Mouse (Mus musculus): ENCODE data around the gene Prkag3. TPM values are rescaled to one million over a fixed set of nuclear protein-coding genes. Genes with fewer than 3 reads are reported as not detected.

Gene Prkag3
- polyA plus RNA-seq, 1 experiment from 2014 or later, result 0.40 TPM

DNA sequence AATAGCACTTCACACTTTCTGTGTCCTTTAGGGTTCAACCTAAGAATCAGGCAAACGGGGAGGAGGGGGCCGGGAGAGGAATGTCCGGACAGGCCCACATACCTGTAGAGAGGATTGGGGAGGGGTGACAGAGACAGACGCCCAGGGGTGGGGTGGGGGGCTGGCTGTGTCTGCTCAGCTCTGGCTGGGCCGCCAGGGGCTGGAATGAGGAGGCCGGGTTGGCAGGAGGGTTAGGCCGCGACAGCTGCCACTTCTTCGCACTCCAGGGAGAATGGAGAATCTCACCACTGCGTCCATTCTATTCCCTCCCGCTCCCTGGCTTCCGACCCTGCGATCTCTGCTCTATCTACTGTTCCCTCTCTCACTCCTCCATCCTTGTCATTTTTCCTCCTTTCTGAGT lies 34.5 kb upstream of the Prkag3 start:
- Histone ChIP-seq H3K9ac (replicated peaks) (peak overlapping the region; percentile 5; the same call in 1 of the 2 replicates), H3K4me3 (replicated peaks) (peak overlapping the region; percentile 43), H3K4me2 (peak overlapping the region; percentile 71), H3K4me1 (peaks cover 23% of the 10 kb centered on the region), H3K27me3 (replicated peaks) (peaks cover 83% of the 10 kb centered on the region), H3K27ac (replicated peaks) (no peak overlapping the region), H3K9me3 (replicated peaks) (no peaks in the 10 kb centered on the region), H3K36me3 (no peaks in the 10 kb centered on the region)
- ATAC-seq (ENCODE audit: low FRiP score), result 0 out of 2 replicates have a peak, but pooled peaks have one; percentile 20
- 0% methylated on average over 13 of the region's 13 CpGs for WGBS

DNA sequence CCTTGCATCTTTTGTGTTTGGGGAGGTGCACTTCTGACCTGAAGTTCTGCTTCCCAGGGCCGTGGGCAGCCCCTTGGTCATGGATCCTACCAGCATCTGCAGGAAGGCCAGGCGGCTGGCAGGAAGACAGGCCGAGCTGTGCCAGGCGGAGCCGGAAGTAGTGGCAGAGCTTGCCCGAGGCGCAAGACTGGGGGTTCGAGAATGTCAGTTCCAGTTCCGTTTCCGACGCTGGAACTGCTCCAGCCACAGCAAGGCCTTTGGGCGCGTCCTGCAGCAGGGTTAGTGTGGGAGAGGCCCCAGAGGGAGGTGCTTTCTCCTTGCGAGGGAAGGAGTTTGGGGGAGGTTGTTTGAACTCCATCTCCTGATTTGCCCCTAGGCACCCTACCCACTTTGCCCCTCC lies 33.0 kb upstream of the Prkag3 start:
- no peak overlapping the region for H3K9ac ChIP-seq (replicated peaks)
- no peak overlapping the region for H3K27ac ChIP-seq (replicated peaks)
- peaks cover 23% of the 10 kb centered on the region for H3K4me1 ChIP-seq
- no peak overlapping the region for H3K4me3 ChIP-seq (replicated peaks)
- no peaks in the 10 kb centered on the region for H3K36me3 ChIP-seq
- no peaks in the 10 kb centered on the region for H3K9me3 ChIP-seq (replicated peaks)
- 29% methylated on average over 14 of the region's 14 CpGs for WGBS
- peaks cover 78% of the 10 kb centered on the region for H3K27me3 ChIP-seq (replicated peaks)
- ATAC-seq (ENCODE audit: low FRiP score), result no peak
- peak overlapping the region; percentile 15; the same call in 1 of the 2 replicates for H3K4me2 ChIP-seq

DNA sequence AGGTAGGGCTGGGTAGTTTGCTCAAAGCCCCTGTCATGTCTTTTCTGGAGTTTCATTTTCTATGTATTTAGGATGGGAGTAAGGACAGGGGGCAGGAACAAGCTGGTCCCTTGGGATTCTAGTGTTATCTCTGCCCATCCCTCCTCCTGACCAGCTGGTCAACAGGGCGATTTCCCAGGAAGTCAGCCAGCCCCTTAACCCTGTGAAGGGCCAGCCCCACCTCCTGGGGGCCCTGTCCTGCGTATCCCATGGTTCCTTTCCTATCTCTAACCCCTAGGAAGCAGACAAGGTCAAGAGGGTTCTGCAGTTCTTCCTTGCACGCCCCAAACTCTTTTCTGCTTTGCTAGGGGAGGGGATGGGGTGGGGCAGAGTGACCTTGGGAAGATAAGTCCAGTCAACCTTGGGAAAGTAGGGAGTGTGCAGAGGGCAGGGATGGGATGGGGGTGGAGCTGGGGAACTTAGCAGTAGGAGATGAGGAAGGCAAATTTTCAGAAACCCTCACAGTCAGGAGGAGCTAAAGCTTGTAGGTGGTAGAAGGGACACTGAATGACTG lies 30.0 kb upstream of the Prkag3 start:
- Histone ChIP-seq H3K4me1 (peaks cover 17% of the 10 kb centered on the region), H3K4me2 (no peak overlapping the region), H3K36me3 (no peaks in the 10 kb centered on the region), H3K4me3 (replicated peaks) (no peak overlapping the region), H3K27ac (replicated peaks) (no peak overlapping the region), H3K27me3 (replicated peaks) (peaks cover 80% of the 10 kb centered on the region), H3K9me3 (replicated peaks) (no peaks in the 10 kb centered on the region), H3K9ac (replicated peaks) (no peak overlapping the region)
- WGBS, result 34% methylated on average over 3 of the region's 3 CpGs
- ATAC-seq (ENCODE audit: low FRiP score), result no peak

DNA sequence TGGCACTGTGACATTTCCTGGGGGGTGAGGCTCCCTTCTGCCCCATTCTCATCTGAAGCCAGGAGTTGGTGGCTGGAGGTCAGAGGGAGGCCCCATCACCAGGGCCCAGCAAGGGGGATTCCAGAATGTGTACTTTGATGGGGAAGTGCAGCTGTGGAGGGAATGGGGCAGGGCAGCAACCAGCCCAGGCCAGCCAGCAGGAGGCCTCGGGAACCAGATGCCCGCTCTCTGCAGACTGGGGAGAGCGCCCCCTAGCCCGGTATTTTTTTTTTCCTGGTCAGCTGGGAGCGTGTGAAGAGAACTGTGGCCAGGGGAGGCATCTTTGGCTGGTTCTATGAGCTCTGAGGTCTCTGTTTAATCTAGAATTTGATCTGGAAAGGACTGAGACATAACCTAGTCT lies 26.8 kb upstream of the Prkag3 start:
- Histone ChIP-seq H3K27me3 (replicated peaks) (peaks cover 78% of the 10 kb centered on the region), H3K4me1 (peaks cover 28% of the 10 kb centered on the region)
- WGBS, result 12% methylated on average over 5 of the region's 5 CpGs

DNA sequence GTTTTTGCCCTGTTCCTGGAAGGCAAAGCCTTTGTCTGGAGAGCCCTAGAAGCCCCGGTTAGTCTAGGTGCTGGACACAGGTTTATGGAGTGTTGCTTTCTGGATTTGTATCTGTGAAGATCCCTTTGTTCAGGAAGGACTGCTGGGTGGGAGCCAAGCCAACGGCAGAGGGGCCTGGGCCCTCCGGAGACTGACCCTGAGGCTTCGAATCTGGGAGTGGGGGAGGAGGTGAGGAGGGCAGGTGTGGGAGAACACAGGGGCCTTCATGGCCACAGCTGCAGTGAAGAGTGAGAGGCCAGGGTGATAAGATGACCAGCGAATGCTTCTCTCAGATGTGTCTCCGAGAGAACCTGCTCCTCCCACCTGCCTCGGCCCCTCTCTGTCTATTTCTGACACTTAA lies 25.0 kb upstream of the Prkag3 start:
- H3K36me3 ChIP-seq, result no peaks in the 10 kb centered on the region
- peaks cover 87% of the 10 kb centered on the region for H3K27me3 ChIP-seq (replicated peaks)
- ATAC-seq (ENCODE audit: low FRiP score), result no peak
- H3K27ac ChIP-seq (replicated peaks), result no peak overlapping the region
- H3K9ac ChIP-seq (replicated peaks), result no peak overlapping the region
- peaks cover 31% of the 10 kb centered on the region for H3K4me1 ChIP-seq
- 16% methylated on average over 7 of the region's 7 CpGs for WGBS
- no peaks in the 10 kb centered on the region for H3K9me3 ChIP-seq (replicated peaks)
- no peak overlapping the region for H3K4me3 ChIP-seq (replicated peaks)
- H3K4me2 ChIP-seq, result no peak overlapping the region

More for the DNA sequence above, 26.8 kb upstream of the Prkag3 start:
- no peak overlapping the region for H3K9ac ChIP-seq (replicated peaks)
- H3K9me3 ChIP-seq (replicated peaks), result no peaks in the 10 kb centered on the region
- H3K27ac ChIP-seq (replicated peaks), result no peak overlapping the region
- no peak for ATAC-seq (ENCODE audit: low FRiP score)
- no peak overlapping the region for H3K4me3 ChIP-seq (replicated peaks)
- H3K4me2 ChIP-seq, result no peak overlapping the region
- no peaks in the 10 kb centered on the region for H3K36me3 ChIP-seq

DNA sequence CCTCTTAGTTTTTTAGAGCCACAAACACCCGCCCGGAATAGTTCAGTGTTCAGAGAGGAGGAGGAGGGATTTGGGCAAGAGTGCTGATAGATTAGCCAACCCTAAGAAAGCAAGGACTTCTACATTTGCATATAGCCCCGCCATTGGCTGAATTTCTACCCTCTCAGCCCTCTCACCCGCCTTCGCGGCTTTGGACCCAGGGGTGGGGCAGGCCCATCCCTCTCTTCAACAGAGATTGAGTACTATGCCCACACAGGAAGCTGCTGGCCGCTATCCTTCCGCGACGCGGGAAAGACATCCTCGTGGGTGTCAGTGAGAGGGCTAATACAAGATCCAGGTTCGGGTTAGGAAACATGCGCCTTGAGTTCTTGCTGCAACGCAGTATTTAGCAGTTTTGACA lies 24.1 kb upstream of the Prkag3 start:
- Histone ChIP-seq H3K4me1 (peaks cover 31% of the 10 kb centered on the region), H3K27me3 (replicated peaks) (peaks cover 90% of the 10 kb centered on the region), H3K4me3 (replicated peaks) (peak overlapping the region; percentile 45), H3K4me2 (peak overlapping the region; percentile 95), H3K27ac (replicated peaks) (no peak overlapping the region), H3K9me3 (replicated peaks) (no peaks in the 10 kb centered on the region), H3K36me3 (no peaks in the 10 kb centered on the region), H3K9ac (replicated peaks) (no peak overlapping the region)
- WGBS, result under 1% methylated on average over 15 of the region's 15 CpGs
- ATAC-seq (ENCODE audit: low FRiP score), result peak; percentile 72

DNA sequence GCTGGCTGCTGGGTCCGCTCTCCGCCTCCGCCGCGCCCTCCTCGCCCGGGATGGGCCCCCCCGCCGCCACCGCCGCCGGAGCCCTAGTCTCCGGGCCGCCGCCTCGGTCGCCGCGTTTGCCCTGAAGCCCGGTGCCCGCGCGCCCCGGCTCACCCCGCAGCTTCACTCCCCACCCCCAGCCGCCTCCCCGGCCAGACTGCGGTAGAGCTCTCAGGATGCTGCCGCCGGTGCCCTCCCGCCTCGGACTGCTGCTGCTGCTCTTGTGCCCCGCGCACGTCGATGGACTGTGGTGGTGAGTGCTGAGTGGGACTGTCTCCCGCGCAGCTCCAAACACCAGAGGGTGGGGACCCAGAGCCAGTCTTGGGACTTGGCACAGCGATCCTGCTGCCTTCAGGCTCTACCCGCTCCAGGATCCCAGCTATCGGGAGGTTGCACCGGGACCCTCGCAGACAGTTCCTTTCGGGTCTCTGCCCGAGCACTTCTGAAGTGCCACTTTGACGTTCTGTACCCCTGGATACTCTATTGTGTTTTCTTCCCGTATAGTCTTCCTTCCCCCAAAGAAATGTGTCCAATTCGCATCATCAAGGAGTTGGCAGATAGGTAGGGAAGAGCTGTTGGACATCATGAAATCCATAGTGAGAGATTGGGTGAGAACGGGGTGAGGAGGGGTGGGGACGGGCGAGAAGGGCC lies 23.1 kb upstream of the Prkag3 start:
- no peaks in the 10 kb centered on the region for H3K36me3 ChIP-seq
- H3K27ac ChIP-seq (replicated peaks), result no peak overlapping the region
- WGBS, result under 1% methylated on average over 32 of the region's 51 CpGs
- peaks cover 91% of the 10 kb centered on the region for H3K27me3 ChIP-seq (replicated peaks)
- peak overlapping the region; percentile 95 for H3K4me2 ChIP-seq
- peak overlapping the region; percentile 32 for H3K9ac ChIP-seq (replicated peaks)
- H3K9me3 ChIP-seq (replicated peaks), result no peaks in the 10 kb centered on the region
- no peak for ATAC-seq (ENCODE audit: low FRiP score)
- peaks cover 31% of the 10 kb centered on the region for H3K4me1 ChIP-seq
- peak overlapping the region; percentile 45 for H3K4me3 ChIP-seq (replicated peaks)

DNA sequence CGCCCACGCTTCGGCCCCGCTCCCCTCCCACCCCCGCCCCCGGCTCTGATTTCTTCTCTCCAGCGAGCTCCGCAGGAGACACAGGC lies 22.7 kb upstream of the Prkag3 start, which contains the start of gene Wnt6:
Wnt6 (plus strand) TSS at position 48 of the 86 bp plus-strand sequence.
- Histone ChIP-seq H3K4me1 (peaks cover 31% of the 10 kb centered on the region), H3K27me3 (replicated peaks) (peaks cover 87% of the 10 kb centered on the region), H3K4me2 (peak within 1 kb of the TSS; percentile 95), H3K9ac (replicated peaks) (peak within 1 kb of the TSS; percentile 32), H3K36me3 (no peaks in the 10 kb centered on the region), H3K4me3 (replicated peaks) (peak within 1 kb of the TSS; percentile 45), H3K27ac (replicated peaks) (no peak within 1 kb of the TSS), H3K9me3 (replicated peaks) (no peaks in the 10 kb centered on the region)
- WGBS, result 0% methylated on average over 1 of the region's 8 CpGs
- no peak for ATAC-seq (ENCODE audit: low FRiP score)

DNA sequence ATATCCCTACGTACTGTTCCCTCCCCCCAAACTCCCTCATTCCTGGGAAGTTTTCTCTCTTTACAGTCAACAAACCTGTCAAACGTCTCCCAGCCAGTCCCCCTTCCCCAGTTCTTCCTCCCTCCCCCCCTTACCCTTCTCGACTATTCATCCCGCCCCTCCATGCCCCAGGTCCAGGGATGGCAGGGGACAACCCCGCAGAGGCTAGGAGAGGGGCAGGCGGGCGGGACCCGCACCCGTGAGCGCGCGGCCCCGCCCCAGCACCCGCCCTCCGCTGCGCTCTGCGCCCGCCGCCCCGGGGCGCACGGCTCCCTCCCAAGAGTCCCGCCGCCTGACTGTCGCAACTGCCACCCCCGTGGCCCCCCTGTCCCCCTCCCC lies 22.4 kb upstream of the Prkag3 start:
- 3% methylated on average over 19 of the region's 26 CpGs for WGBS
- Histone ChIP-seq H3K9me3 (replicated peaks) (no peaks in the 10 kb centered on the region), H3K9ac (replicated peaks) (peak overlapping the region; percentile 32; the same call in 1 of the 2 replicates), H3K27me3 (replicated peaks) (peaks cover 85% of the 10 kb centered on the region), H3K36me3 (no peaks in the 10 kb centered on the region), H3K4me3 (replicated peaks) (peak overlapping the region; percentile 45), H3K4me1 (peaks cover 31% of the 10 kb centered on the region), H3K27ac (replicated peaks) (no peak overlapping the region), H3K4me2 (peak overlapping the region; percentile 95)
- 0 out of 2 replicates have a peak, but pooled peaks have one; percentile 40 for ATAC-seq (ENCODE audit: low FRiP score)

DNA sequence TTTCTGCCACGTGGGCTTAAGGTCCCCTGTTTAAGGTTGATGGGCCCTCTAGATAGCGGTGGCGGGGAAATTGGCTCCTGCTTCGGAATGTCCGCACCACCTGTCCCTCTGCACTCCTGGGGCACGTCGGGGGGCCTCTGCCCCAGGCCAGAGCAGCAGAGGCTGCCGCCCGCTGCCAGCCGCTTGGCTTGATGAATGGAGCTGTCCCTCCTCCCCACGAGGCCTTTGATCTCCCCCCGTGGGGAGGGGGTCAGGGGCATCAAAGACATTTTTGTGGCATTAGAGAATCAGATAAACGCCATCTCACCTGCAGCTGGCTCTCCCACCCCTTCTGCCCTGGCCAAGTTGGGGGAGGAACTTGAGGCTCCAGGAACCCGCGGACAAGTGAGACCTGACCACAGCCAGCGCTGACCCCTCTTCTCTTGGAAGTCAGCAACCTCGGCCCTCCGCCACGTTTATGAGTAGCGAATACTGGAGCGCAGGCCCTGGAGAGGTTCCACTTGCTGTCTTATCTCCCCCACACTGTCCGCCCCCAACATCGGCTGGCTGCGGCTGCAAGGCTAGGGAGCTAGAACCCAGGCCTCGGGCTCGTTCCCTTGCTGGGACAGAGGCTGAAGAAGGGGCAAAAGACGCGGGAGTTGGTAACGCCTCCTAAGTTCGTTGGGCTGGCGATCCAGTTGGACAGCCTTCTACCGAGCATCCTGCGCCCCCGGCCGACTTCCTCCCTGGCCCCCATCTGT lies 21.9 kb upstream of the Prkag3 start:
- Histone ChIP-seq H3K27ac (replicated peaks) (no peak overlapping the region), H3K36me3 (no peaks in the 10 kb centered on the region), H3K27me3 (replicated peaks) (peaks cover 80% of the 10 kb centered on the region), H3K9ac (replicated peaks) (no peak overlapping the region; the same call in 1 of the 2 replicates), H3K9me3 (replicated peaks) (no peaks in the 10 kb centered on the region), H3K4me2 (peak overlapping the region; percentile 95), H3K4me1 (peaks cover 31% of the 10 kb centered on the region), H3K4me3 (replicated peaks) (peak overlapping the region; percentile 45)
- no peak for ATAC-seq (ENCODE audit: low FRiP score)
- WGBS, result 1% methylated on average over 35 of the region's 35 CpGs

DNA sequence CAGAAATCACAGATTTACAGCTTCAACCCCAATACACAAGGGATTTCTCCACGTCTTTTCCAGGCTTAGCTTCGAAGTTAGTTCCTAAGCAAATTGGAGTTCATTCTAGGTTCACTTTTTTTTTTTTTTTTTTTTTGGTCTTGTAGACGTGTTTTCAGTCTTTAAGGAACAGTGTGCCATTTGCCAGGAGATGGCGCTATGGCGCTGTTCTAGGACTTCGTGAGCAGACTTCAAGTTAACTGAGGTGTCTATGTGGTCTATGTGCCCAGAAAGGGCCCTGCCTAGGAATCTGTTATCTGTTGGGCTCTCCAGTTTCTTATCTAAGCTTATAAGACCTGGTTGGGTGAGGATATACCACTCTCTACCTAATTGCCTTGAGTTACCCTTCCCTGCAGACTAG lies 14.1 kb upstream of the Prkag3 start:
- Histone ChIP-seq H3K9me3 (replicated peaks) (no peaks in the 10 kb centered on the region), H3K4me3 (replicated peaks) (no peak overlapping the region), H3K9ac (replicated peaks) (no peak overlapping the region), H3K4me2 (no peak overlapping the region), H3K27ac (replicated peaks) (no peak overlapping the region), H3K27me3 (replicated peaks) (peaks cover 19% of the 10 kb centered on the region; the same call in 1 of the 2 replicates), H3K4me1 (no peaks in the 10 kb centered on the region), H3K36me3 (no peaks in the 10 kb centered on the region)
- no peak for ATAC-seq (ENCODE audit: low FRiP score)
- WGBS, result 3% methylated on average over 6 of the region's 6 CpGs

DNA sequence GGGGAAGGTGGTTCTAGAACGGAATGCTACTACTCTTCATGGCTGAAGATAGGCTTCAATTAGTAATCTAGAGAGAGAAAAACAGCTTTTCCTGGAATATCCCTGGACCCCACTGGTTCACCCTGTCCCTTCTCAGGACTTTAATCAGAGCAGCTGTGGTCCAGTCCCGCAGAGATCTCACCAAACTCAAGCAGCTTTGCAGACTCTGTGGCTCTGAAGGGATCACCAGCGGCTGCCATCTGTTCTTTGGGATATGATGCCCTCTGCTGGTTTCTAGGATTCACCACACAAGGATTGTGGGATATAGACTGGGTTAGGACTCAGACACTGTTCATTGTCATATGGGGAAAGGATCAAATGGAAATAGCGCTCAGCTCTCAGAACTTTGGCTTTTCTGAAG lies 10.8 kb upstream of the Prkag3 start:
- Histone ChIP-seq H3K4me2 (no peak overlapping the region), H3K36me3 (no peaks in the 10 kb centered on the region), H3K9ac (replicated peaks) (no peak overlapping the region), H3K27me3 (replicated peaks) (peaks cover 10% of the 10 kb centered on the region; the same call in 1 of the 2 replicates), H3K4me1 (no peaks in the 10 kb centered on the region), H3K9me3 (replicated peaks) (no peaks in the 10 kb centered on the region), H3K4me3 (replicated peaks) (no peak overlapping the region), H3K27ac (replicated peaks) (no peak overlapping the region)
- WGBS, result 30% methylated on average over 4 of the region's 4 CpGs
- no peak for ATAC-seq (ENCODE audit: low FRiP score)
